Mouse (Mus musculus) kidney, adult 18-20 months (tissue): ENCODE measurements around the gene Snx22.
A peak's percentile ranks its signal among the peaks of the same experiment; 100 is the strongest.

Experiments used
- DNase-seq: peaks from one replicate; pipeline ENCODE4 v3.0.0; 2021

The Snx22 gene

DNA sequence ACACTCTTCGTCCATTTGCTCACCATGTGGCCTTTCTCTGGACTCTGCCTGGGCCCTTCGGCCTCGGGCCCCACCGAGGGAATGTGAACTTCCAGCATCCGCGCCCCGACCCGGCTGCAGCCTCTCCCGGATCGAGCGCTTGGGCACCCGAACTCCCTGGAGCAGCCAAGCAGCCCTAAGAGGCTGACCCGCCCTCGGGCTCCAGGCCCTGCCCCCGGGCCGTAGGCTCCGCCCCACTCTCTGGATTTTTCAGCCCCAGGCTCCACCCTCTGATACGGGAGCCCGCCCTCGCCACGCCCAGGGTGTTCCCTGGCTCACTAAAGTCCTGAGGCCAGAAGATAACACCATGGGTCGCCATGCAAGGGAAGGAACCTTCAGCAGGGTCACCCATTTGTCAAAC lies at the start of gene Snx22:
Gene Snx22 (minus strand): TSS at position 137 of the 400 bp plus-strand sequence.
- DNase-seq, result peak; percentile 91

- no peak for DNase-seq
Measured at GRCm38 (mm10) chr9:66116890-66117289, 47.4 kb upstream of the Snx22 start.

DNA sequence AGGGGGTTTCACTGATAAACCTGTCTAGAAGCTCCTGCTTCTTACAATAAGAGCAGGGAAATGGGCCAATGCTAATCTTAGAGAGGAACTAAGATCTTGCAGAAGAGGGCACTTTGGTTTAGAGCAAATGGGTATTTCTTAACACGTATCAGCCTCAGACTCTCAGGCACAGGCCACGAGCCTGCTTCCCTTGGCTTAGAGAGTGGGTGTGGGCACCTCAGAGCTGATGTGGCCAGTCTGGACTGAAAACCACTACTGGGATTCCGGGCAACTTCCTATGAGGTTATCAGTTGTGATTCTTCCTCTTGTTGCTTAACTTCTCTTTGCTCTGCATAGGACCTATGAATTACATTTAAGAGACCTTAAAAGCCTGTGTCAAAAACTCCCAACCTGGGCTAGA lies 44.8 kb upstream of the Snx22 start:
- DNase-seq, result no peak

- DNase-seq, result no peak
Measured at GRCm38 (mm10) chr9:66110611-66111379, 41.3 kb upstream of the Snx22 start.

DNA sequence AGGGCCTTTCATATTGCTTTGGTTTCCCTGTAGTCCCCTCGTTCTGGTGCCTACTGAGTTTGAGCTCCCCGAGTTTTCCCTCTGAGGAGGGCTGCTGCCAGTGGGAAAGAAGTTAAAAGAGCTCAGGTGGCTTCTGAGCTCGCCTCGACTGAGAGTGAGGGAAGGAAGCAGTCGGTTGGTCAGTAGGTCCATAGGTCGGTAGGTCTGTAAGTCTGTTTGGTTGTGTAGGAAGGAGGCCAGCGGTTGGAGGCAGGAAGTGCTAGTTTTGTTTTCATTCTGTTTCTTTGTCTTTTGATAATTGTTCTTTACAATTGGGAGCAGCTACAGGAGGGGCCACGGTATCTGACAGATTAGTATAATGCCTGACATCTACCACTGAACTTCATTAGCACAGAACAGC lies 40.6 kb upstream of the Snx22 start:
- DNase-seq, result no peak

- no peak for DNase-seq
Measured at GRCm38 (mm10) chr9:66109574-66109973, 40.1 kb upstream of the Snx22 start.

DNA sequence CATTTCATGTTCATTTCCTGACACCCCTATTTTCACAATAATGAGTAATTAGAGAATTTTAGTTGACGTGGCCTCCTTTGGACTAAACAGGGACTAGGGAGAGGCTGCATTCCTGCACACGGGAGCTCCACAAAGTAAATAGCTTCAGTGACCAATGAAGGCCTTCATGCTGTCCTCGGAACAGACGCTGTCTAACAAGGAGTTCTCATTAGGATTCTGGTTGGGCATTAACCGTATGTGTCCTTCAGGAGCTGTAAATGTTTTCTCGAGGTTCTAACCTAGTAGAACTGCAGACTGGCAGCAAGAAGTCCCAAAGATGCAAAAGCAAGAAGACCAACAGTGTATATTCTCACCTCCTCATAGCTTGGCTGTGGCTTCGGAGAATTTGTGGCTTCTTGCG lies 35.6 kb upstream of the Snx22 start:
- no peak for DNase-seq

DNA sequence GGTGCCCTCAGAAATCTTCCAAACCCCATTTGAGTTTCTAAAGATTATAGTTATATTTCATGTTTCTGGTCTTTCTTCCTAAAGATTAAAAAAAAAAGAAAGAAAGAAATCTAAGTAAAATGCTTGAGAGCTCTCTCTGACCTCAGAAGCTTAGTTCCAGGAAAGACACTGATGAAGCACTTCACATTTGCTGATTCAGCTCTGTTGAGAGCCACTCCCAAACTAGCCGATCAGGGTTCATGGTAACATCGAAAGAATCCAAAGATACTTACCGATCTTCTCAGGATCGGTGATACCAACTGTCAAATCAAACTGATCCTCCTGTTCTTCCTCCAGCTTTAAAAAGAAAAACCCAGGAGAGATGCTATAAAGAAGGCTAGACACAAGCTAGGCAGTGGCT lies 35.1 kb upstream of the Snx22 start:
- DNase-seq, result no peak

GRCm38 (mm10) chr9:66102668-66103067 lies 33.1 kb upstream of the Snx22 start:
- DNase-seq, result no peak

DNA sequence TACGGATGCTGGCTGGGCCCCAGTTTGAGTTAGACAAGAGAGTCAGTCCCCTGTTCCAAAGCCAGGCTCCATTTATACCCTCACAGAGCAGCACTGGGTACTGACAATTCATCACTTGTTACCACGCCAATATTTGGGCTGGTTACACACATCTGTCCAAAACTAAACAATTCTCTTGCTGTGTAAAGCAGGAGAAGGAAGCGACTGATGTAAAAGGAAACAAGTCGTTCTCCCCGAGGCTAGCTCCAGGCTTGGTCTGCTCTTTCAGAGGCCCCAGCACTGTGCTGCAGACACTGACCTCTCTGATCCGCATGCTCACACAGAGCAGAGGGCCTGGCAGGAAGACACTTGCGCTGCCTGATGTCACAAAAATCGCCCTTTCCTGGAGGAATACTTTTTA lies 32.1 kb upstream of the Snx22 start:
- no peak for DNase-seq

DNA sequence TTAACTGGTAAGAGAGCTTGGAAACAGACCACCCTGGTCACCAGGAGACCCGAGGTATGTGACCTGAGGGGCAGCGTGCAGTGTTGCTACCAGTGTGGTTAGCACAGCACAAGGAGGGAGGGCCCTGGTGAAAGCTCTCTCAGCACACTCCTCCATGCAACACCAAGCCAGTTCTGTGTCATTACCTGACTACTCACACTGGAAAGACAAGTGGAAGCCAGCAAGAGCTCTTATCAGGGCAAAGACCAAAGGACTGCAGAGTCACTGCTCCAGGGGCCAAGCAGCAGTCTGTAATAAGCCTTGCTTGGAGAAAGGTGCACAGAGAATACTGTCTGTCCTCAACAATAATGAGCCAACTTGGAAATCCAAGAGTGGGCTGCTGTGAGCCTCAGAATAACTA lies 23.1 kb upstream of the Snx22 start:
- DNase-seq, result no peak

- DNase-seq, result no peak
Measured at GRCm38 (mm10) chr9:66091327-66092231, 22.1 kb upstream of the Snx22 start.

DNA sequence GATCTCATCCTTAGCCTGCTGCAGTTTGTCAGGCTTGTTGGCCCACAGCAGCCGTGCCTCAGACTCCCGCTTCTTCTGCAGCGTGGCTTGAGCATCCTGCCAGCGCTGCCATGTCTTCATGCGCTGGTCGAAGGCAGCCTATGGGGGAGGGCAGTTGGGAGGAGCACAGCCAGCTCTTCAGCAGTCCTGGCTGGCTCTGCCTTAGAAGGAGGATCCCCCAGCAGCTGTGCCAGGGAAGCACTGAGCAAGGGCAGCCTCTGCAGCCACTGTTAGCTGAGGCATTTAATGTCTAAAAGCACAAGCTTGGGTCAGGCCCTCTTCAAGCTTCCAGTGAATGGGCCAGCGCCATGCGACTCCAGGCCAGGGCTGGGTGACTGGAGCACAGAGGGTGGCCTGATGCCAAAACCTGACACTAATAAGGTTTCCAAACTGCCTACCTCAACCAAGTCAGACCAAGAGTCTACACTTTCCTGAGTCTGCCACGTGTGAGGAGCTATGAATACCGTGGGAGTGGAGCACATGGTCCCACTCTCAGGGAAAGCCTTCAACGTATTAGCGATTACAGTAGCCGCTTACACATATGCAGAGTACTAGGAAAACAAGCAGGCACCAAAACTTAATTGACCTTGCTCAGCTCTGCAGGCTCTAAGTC lies 21.2 kb upstream of the Snx22 start:
- DNase-seq, result no peak

DNA sequence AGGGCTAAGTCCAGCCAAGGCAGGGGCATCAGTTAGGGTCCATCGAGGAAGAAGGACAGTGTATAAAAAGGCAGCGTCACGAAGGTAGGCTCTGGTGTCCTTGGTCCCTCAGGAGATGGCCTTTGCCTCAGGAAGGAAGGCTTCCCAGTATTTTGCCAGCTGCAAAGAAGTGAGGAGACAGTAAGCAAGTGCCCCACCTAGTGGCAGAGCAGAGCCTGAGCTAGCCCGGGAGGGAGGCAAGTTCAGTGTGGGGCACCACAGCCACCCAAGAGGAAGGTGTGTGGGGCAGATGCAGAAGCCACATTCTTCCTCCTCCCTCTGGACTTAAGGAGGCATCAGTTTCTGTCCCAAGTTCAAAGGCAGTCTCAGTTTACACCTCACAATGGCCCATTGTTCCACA lies 18.9 kb upstream of the Snx22 start:
- peak; percentile 56 for DNase-seq

GRCm38 (mm10) chr9:66087062-66087461 lies 17.5 kb upstream of the Snx22 start:
- DNase-seq, result no peak

DNA sequence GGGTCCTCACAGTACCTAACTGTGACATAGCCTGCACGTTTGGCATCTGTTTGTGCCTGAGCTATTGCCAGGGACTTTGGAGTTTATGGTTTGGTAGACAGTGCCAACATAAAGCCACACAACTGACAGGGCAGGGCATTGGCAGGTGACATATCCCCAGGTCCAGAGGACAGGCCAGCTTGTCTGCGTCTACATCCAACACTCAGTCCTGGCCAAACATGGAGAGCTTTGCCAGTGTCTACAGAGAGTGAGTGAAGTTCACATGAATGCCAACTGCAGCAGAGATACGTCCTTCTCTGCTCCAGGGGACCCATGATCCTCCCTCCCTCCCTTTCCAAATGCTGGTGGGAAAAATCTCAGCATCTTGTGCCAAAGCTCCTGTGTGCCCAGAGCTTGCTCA lies 14.7 kb upstream of the Snx22 start:
- no peak for DNase-seq

GRCm38 (mm10) chr9:66081999-66082398 lies 12.5 kb upstream of the Snx22 start:
- no peak for DNase-seq

- DNase-seq, result no peak
Measured at GRCm38 (mm10) chr9:66080804-66081459, 11.4 kb upstream of the Snx22 start.

DNA sequence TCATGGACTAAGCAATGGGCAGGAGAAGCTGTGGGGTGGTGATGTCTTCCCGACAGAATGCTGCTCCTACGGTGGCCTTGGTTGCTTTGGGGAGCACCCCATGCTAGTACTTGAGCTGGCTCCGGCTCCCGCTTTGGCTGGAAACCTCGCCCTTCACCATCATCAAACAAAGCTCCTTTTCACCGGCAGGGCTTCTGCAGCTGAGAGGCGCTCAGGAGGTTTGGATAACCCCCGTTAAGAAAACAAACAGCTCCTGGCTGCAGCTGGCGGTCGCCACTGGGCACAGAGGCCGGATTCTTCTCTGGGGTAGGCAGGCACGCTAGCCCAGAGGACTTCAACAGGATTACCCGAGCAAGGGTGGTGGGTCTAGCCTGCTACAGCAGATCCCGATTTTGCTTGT lies 9.0 kb upstream of the Snx22 start:
- no peak for DNase-seq

DNA sequence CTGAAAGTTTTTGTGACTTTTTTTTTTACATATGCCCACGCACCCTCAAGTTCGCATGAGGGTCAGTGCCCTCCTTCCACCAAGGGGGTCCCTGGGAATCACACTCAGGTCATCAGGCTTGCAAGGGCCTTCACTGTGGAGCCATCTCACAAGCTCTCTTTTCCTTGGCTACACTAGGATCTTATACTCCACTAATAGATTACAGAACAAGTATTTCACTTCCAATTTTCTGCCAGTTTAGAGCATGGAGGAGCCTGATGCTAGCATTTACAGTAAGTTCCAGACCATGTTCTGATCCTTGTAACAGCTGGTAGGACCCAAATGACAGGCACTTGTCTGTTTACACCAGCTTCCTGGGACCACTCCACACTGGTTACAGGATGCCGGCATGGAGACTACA lies 8.6 kb upstream of the Snx22 start:
- DNase-seq, result no peak

- DNase-seq, result no peak
Measured at GRCm38 (mm10) chr9:66072754-66073153, 3.2 kb upstream of the Snx22 start.

DNA sequence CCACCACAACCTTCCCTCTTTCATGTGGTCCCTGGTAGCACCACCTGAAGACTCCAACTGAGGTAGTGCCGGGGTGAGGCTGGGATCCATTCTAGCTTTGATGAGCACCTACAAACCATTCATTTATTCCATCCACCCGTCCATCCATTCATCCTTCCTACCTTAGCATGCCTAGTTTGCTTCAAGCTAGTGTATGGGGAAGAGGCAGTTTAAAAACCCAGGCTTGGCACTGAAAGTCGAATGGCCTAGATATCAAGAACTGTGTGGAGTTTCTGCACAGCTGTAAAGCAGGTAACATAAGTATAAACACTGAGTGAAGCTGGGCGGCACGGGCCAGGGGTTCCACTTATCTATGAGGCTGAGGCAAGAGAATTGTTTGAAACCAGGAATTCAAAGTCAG lies 632 bp upstream of the Snx22 start:
- no peak for DNase-seq

DNA sequence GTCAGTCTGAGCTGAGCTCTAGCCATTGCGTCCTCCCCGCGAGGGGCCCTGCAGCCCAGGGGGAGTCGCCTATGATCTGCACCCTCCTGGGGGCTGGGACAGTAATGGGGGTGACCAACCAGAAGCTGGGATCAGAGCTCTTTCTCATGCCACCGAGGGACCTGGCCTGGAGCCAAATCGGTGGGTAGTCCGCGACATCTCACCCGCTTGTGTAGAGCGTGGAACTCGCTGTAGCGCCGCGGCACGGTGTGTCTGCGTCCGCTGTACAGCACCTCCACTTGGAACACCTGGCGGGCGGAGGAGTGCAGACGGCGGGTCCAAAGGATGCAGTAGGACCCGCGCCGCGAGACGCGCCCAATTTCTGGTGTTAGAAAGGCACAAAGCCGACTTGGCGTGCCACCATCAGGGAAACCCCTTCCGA lies 538 bp downstream of the Snx22 start:
- DNase-seq, result peak; percentile 21
